Mouse (Mus musculus) small intestine, adult 2 months (tissue): ENCODE measurements around the gene Caap1.

Experiments used
- CTCF ChIP-seq: fragments of 200-500 bp; IDR thresholded peaks from 2 replicates; pipeline ENCODE4 v1.5.1; 2012; ENCODE audit warnings: low read depth, mild to moderate bottlenecking, control low read depth, inconsistent platforms, low read length, moderate library complexity, mixed read lengths; ENCODE audit not compliant: insufficient replicate concordance, insufficient read length; ENCODE audit errors: extremely low read depth
- POLR2A ChIP-seq: fragments of 200-500 bp; IDR thresholded peaks from 2 replicates; pipeline ENCODE4 v1.6.1; 2012; ENCODE audit warnings: low read depth, mild to moderate bottlenecking, control low read depth, inconsistent platforms, low read length, moderate library complexity

GRCm38 (mm10) chr4:94592709-94593108 is 36.1 kb upstream of the Caap1 start:
- TF ChIP-seq POLR2A (no peak), CTCF (no peak)
